Mouse (Mus musculus) effector memory CD4-positive, alpha-beta T cell, adult 5 months (primary cell): ENCODE results near the gene Mgp. TPM values are rescaled to one million over a fixed set of nuclear protein-coding genes. Genes with fewer than 3 reads are reported as not detected.

Experiments used
- polyA plus RNA-seq: library from polyadenylated mRNA; unstranded; fragments of 100-300 nt; shearing (Covaris generic); gene quantifications from one replicate; pipeline ENCODE4 v1.2.1, GENCODE M21; 2017

The Mgp gene
- polyA plus RNA-seq: not detected

GRCm38 (mm10) chr6:136875670-136876069 is at the start of gene Mgp:
Gene Mgp, minus strand, starts transcription at chr6:136875823.

GRCm38 (mm10) chr6:136923532-136923931 is 47.9 kb upstream of the Mgp start, which contains the start of gene Pde6h:
Gene Pde6h, plus strand, starts transcription at chr6:136923832.

GRCm38 (mm10) chr6:136922080-136922479 is 46.5 kb upstream of the Mgp start, which contains the start of gene Erp27:
Gene Erp27, minus strand, starts transcription at chr6:136922180.

GRCm38 (mm10) chr6:136857186-136857872 is 18.3 kb downstream of the Mgp start, which contains the start of gene Art4:
Gene Art4, minus strand, starts transcription at chr6:136857733.

GRCm38 (mm10) chr6:136835352-136835751 is 40.3 kb downstream of the Mgp start, which contains the start of gene Smco3:
Gene Smco3, minus strand, starts transcription at chr6:136835452.

GRCm38 (mm10) chr6:136827881-136828561 is 47.6 kb downstream of the Mgp start, which contains the start of gene Wbp11:
Gene Wbp11, minus strand, starts transcription at chr6:136828233.

GRCm38 (mm10) chr6:136827516-136827880 is 48.1 kb downstream of the Mgp start, which contains the start of gene BC049715:
Gene BC049715, plus strand, starts transcription at chr6:136827626.

Other genes starting within 250 kb of the Mgp start
- 0.17 TPM for gene Plbd1, start 213.9 kb downstream of the Mgp start, polyA plus RNA-seq
- not detected for gene Gucy2c, start 94.1 kb downstream of the Mgp start, polyA plus RNA-seq
- 1.5 TPM for gene Hist4h4, start 71.4 kb downstream of the Mgp start, polyA plus RNA-seq
- 144 TPM for gene H2afj, start 67.6 kb downstream of the Mgp start, polyA plus RNA-seq
- gene BC049715, start 48.2 kb downstream of the Mgp start, polyA plus RNA-seq: 2.3 TPM
- 161 TPM for gene Wbp11, start 47.6 kb downstream of the Mgp start, polyA plus RNA-seq
- not detected for gene Smco3, start 40.4 kb downstream of the Mgp start, polyA plus RNA-seq
- not detected for gene Art4, start 18.1 kb downstream of the Mgp start, polyA plus RNA-seq
- gene Erp27, start 46.4 kb upstream of the Mgp start, polyA plus RNA-seq: 1.6 TPM
- gene Pde6h, start 48.0 kb upstream of the Mgp start, polyA plus RNA-seq: 0.51 TPM
- gene Arhgdib, start 66.1 kb upstream of the Mgp start, polyA plus RNA-seq: 1,327 TPM